Mouse (Mus musculus): Measurements from ENCODE around the gene Anks1b. TPM values are rescaled to one million over a fixed set of nuclear protein-coding genes. Genes with fewer than 3 reads are reported as not detected.

Gene Anks1b
- 0.36 and 1.4 TPM in 2 replicates for polyA plus RNA-seq (2014; fragmentation: Nextera tagmentation; extraction: Ambion mirVana)

GRCm38 (mm10) chr10:89873146-89873950 is at the start of gene Anks1b:
Anks1b (plus strand) TSS chr10:89873509.
- ATAC-seq (ENCODE audit: insufficient number of reproducible peaks, low FRiP score, low TSS enrichment, low read depth) (peak; percentile 77), DNase-seq (ENCODE audit: low spot score) (peak; percentile 71)
- under 1% methylated on average over 44 of the region's 48 CpGs for WGBS
- H3K36me3 ChIP-seq (ENCODE audit: control insufficient read depth, insufficient read depth, low read length): no peaks in the 10 kb centered on the region
- H3K27me3 ChIP-seq (ENCODE audit: control insufficient read depth, insufficient read depth, low read length): no peaks in the 10 kb centered on the region
- H3K4me2 ChIP-seq (ENCODE audit: low read depth, severe bottlenecking): peak within 1 kb of the TSS; percentile 96
- peak within 1 kb of the TSS; percentile 53 for H3K9ac ChIP-seq (ENCODE audit: low read length)
- H3K27ac ChIP-seq (replicated peaks; ENCODE audit: low read depth, low read length): no peak within 1 kb of the TSS
- H3K9me3 ChIP-seq (ENCODE audit: control insufficient read depth, low read length): no peaks in the 10 kb centered on the region
- no peaks in the 10 kb centered on the region for H3K4me1 ChIP-seq (ENCODE audit: control insufficient read depth, insufficient read depth, low read length)
- H3K4me3 ChIP-seq (ENCODE audit: low read depth, low read length): peak within 1 kb of the TSS; percentile 68

GRCm38 (mm10) chr10:89823906-89824305 is 49.4 kb upstream of the Anks1b start:
- Histone ChIP-seq H3K27me3 (ENCODE audit: control insufficient read depth, insufficient read depth, low read length) (no peaks in the 10 kb centered on the region), H3K36me3 (ENCODE audit: control insufficient read depth, insufficient read depth, low read length) (no peaks in the 10 kb centered on the region), H3K9ac (ENCODE audit: low read length) (no peak overlapping the region), H3K9me3 (ENCODE audit: control insufficient read depth, low read length) (no peaks in the 10 kb centered on the region), H3K4me2 (ENCODE audit: low read depth, severe bottlenecking) (no peak overlapping the region), H3K27ac (replicated peaks; ENCODE audit: low read depth, low read length) (no peak overlapping the region), H3K4me1 (ENCODE audit: control insufficient read depth, insufficient read depth, low read length) (no peaks in the 10 kb centered on the region), H3K4me3 (ENCODE audit: low read depth, low read length) (no peak overlapping the region)
- WGBS: 62% methylated on average over 2 of the region's 2 CpGs
- DNase-seq (ENCODE audit: low spot score) (no peak), ATAC-seq (ENCODE audit: insufficient number of reproducible peaks, low FRiP score, low TSS enrichment, low read depth) (0 out of 2 replicates have a peak, but pooled peaks have one; percentile 51)

DNA sequence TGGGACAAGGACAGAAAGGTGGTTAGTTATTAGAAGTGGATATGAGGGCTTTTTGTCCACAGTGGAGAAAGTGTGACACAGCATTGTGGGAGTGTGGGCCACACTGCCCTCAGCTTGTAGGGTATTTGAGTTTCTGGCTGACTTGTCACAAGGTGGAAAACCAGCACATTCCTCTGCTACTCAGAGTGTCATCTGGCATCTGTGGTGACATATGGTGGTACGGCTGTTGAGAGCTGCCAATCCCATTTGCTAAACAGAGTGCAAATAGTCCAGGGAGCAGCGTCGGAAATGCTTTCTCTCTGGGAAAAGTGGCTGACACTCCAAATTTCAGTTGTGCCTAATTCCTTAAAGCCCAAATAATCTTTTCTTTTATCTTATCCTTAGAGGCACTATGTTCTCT is 46.4 kb upstream of the Anks1b start:
- H3K27ac ChIP-seq (replicated peaks; ENCODE audit: low read depth, low read length): no peak overlapping the region
- 70% methylated on average over 3 of the region's 3 CpGs for WGBS
- no peaks in the 10 kb centered on the region for H3K4me1 ChIP-seq (ENCODE audit: control insufficient read depth, insufficient read depth, low read length)
- ATAC-seq (ENCODE audit: insufficient number of reproducible peaks, low FRiP score, low TSS enrichment, low read depth) (no peak), DNase-seq (ENCODE audit: low spot score) (no peak)
- no peaks in the 10 kb centered on the region for H3K27me3 ChIP-seq (ENCODE audit: control insufficient read depth, insufficient read depth, low read length)
- no peak overlapping the region for H3K9ac ChIP-seq (ENCODE audit: low read length)
- no peaks in the 10 kb centered on the region for H3K36me3 ChIP-seq (ENCODE audit: control insufficient read depth, insufficient read depth, low read length)
- no peak overlapping the region for H3K4me3 ChIP-seq (ENCODE audit: low read depth, low read length)
- H3K9me3 ChIP-seq (ENCODE audit: control insufficient read depth, low read length): no peaks in the 10 kb centered on the region
- H3K4me2 ChIP-seq (ENCODE audit: low read depth, severe bottlenecking): no peak overlapping the region

DNA sequence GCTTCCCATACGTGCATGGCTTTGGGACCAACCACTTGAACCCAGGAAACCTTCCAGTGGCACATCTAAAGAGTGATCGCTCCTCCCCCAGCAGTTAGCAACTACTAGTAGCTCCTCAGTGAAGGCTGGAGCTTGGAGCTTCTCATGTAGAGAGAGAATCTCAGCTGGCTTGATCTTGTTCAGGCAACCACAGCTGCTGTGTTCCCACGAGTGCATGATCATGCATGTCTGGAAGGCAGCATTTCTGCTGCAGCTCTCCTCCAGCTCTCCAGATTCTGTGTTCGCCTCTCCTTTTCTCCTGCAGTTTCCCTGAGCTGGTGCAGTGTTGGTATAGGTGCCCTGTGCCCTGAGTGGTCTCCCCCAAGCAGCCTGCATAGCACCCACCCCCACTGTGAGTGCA is 41.0 kb upstream of the Anks1b start:
- ATAC-seq (ENCODE audit: insufficient number of reproducible peaks, low FRiP score, low TSS enrichment, low read depth) (no peak), DNase-seq (ENCODE audit: low spot score) (no peak)
- Histone ChIP-seq H3K9ac (ENCODE audit: low read length) (no peak overlapping the region), H3K4me3 (ENCODE audit: low read depth, low read length) (no peak overlapping the region), H3K4me2 (ENCODE audit: low read depth, severe bottlenecking) (no peak overlapping the region), H3K4me1 (ENCODE audit: control insufficient read depth, insufficient read depth, low read length) (no peaks in the 10 kb centered on the region), H3K36me3 (ENCODE audit: control insufficient read depth, insufficient read depth, low read length) (no peaks in the 10 kb centered on the region), H3K9me3 (ENCODE audit: control insufficient read depth, low read length) (no peaks in the 10 kb centered on the region), H3K27me3 (ENCODE audit: control insufficient read depth, insufficient read depth, low read length) (no peaks in the 10 kb centered on the region), H3K27ac (replicated peaks; ENCODE audit: low read depth, low read length) (no peak overlapping the region)
- WGBS: 76% methylated on average over 4 of the region's 4 CpGs

GRCm38 (mm10) chr10:89833166-89833565 is 40.1 kb upstream of the Anks1b start:
- Histone ChIP-seq H3K9me3 (ENCODE audit: control insufficient read depth, low read length) (no peaks in the 10 kb centered on the region), H3K9ac (ENCODE audit: low read length) (no peak overlapping the region), H3K4me1 (ENCODE audit: control insufficient read depth, insufficient read depth, low read length) (no peaks in the 10 kb centered on the region), H3K27ac (replicated peaks; ENCODE audit: low read depth, low read length) (no peak overlapping the region), H3K27me3 (ENCODE audit: control insufficient read depth, insufficient read depth, low read length) (no peaks in the 10 kb centered on the region), H3K4me3 (ENCODE audit: low read depth, low read length) (no peak overlapping the region), H3K4me2 (ENCODE audit: low read depth, severe bottlenecking) (no peak overlapping the region), H3K36me3 (ENCODE audit: control insufficient read depth, insufficient read depth, low read length) (no peaks in the 10 kb centered on the region)
- no peak for ATAC-seq (ENCODE audit: insufficient number of reproducible peaks, low FRiP score, low TSS enrichment, low read depth)
- 88% methylated on average over 10 of the region's 10 CpGs for WGBS
- DNase-seq (ENCODE audit: low spot score): no peak

GRCm38 (mm10) chr10:89837476-89837875 is 35.8 kb upstream of the Anks1b start:
- no peak for DNase-seq (ENCODE audit: low spot score)
- WGBS: 52% methylated on average over 3 of the region's 3 CpGs
- no peaks in the 10 kb centered on the region for H3K9me3 ChIP-seq (ENCODE audit: control insufficient read depth, low read length)
- no peaks in the 10 kb centered on the region for H3K36me3 ChIP-seq (ENCODE audit: control insufficient read depth, insufficient read depth, low read length)
- H3K4me3 ChIP-seq (ENCODE audit: low read depth, low read length): no peak overlapping the region
- H3K4me2 ChIP-seq (ENCODE audit: low read depth, severe bottlenecking): no peak overlapping the region
- H3K27ac ChIP-seq (replicated peaks; ENCODE audit: low read depth, low read length): no peak overlapping the region
- no peaks in the 10 kb centered on the region for H3K27me3 ChIP-seq (ENCODE audit: control insufficient read depth, insufficient read depth, low read length)
- no peaks in the 10 kb centered on the region for H3K4me1 ChIP-seq (ENCODE audit: control insufficient read depth, insufficient read depth, low read length)
- ATAC-seq (ENCODE audit: insufficient number of reproducible peaks, low FRiP score, low TSS enrichment, low read depth): no peak
- H3K9ac ChIP-seq (ENCODE audit: low read length): no peak overlapping the region

GRCm38 (mm10) chr10:89838834-89839233 is 34.5 kb upstream of the Anks1b start:
- H3K4me2 ChIP-seq (ENCODE audit: low read depth, severe bottlenecking): no peak overlapping the region
- H3K4me3 ChIP-seq (ENCODE audit: low read depth, low read length): no peak overlapping the region
- 79% methylated on average over 3 of the region's 3 CpGs for WGBS
- ATAC-seq (ENCODE audit: insufficient number of reproducible peaks, low FRiP score, low TSS enrichment, low read depth) (no peak), DNase-seq (ENCODE audit: low spot score) (no peak)
- H3K27me3 ChIP-seq (ENCODE audit: control insufficient read depth, insufficient read depth, low read length): no peaks in the 10 kb centered on the region
- H3K27ac ChIP-seq (replicated peaks; ENCODE audit: low read depth, low read length): no peak overlapping the region
- no peaks in the 10 kb centered on the region for H3K4me1 ChIP-seq (ENCODE audit: control insufficient read depth, insufficient read depth, low read length)
- no peaks in the 10 kb centered on the region for H3K9me3 ChIP-seq (ENCODE audit: control insufficient read depth, low read length)
- no peak overlapping the region for H3K9ac ChIP-seq (ENCODE audit: low read length)
- H3K36me3 ChIP-seq (ENCODE audit: control insufficient read depth, insufficient read depth, low read length): no peaks in the 10 kb centered on the region

DNA sequence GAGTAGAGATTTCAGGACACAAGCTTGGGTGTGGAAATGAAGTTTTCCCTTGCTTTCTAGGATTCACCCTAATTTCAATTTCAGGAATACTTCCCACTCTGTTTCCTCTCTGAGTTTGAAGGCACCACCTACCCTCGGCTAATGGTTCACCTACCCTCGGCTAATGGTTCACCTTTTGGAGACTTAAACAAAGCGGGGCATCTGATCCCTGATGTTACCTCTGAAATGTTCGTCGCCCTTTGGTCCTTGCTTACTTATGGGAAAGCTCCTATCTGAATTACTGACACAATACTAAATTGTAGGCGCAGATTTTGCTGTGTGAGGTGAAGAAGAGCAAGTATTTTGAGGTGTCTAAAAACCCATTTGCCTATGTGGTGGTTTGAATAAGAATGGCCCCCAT is 22.4 kb upstream of the Anks1b start:
- 94% methylated on average over 6 of the region's 6 CpGs for whole genome bisulfite sequencing
- ATAC-seq (ENCODE audit: insufficient number of reproducible peaks, low FRiP score, low TSS enrichment, low read depth) (no peak), DNase-seq (ENCODE audit: low spot score) (no peak)
- no peaks in the 10 kb centered on the region for H3K9me3 ChIP-seq (ENCODE audit: control insufficient read depth, low read length)
- no peaks in the 10 kb centered on the region for H3K27me3 ChIP-seq (ENCODE audit: control insufficient read depth, insufficient read depth, low read length)
- H3K4me3 ChIP-seq (ENCODE audit: low read depth, low read length): no peak overlapping the region
- H3K9ac ChIP-seq (ENCODE audit: low read length): no peak overlapping the region
- H3K36me3 ChIP-seq (ENCODE audit: control insufficient read depth, insufficient read depth, low read length): no peaks in the 10 kb centered on the region
- no peak overlapping the region for H3K27ac ChIP-seq (replicated peaks; ENCODE audit: low read depth, low read length)
- H3K4me1 ChIP-seq (ENCODE audit: control insufficient read depth, insufficient read depth, low read length): no peaks in the 10 kb centered on the region
- H3K4me2 ChIP-seq (ENCODE audit: low read depth, severe bottlenecking): no peak overlapping the region
